Mouse (Mus musculus): ENCODE measurements around the gene Cftr. TPM values are rescaled to one million over a fixed set of nuclear protein-coding genes. Genes with fewer than 3 reads are reported as not detected.
A peak's percentile ranks its signal among the peaks of the same experiment; 100 is the strongest.

Cftr gene
- 0.18 and 0.19 TPM in 2 replicates for polyA plus RNA-seq (2016; fragmentation: Nextera tagmentation; extraction: Ambion mirVana)

DNA sequence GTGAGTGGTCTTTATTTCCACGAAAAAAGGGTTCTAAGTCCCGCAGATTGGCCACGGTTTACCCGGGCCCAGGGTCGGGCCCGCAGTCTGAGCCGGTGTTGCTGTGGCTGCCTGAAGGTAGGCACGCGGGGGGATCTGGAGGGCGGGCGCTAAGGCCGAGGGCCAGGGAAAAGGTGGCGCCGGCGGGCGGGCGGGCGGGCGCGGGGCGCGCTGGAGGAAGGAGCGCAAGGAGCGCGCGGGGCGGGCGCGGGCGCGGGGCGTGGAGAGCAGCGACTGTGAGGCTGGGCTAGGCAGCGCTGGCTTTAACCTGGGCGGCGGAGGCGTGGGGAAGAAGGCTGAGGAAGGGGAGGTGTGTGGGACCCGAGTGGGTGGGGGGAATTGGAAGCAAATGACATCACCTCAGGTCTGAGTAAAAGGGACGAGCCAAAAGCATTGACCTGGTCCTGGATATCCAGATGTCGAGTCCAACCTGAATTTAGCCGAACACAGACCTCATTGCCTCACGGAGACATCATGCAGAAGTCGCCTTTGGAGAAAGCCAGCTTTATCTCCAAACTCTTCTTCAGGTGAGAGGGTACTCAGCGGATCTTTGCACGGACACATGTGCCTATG is at the start of gene Cftr:
Cftr (plus strand) TSS at position 377 of the 612 bp plus-strand sequence.
- no peak within 1 kb of the TSS for H3K27ac ChIP-seq (ENCODE audit: poor library complexity, severe bottlenecking)
- WGBS: under 1% methylated on average over 34 of the region's 45 CpGs
- H3K4me3 ChIP-seq: peak within 1 kb of the TSS; percentile 56
- peak within 1 kb of the TSS; percentile 70 for H3K9ac ChIP-seq
- H3K4me2 ChIP-seq: peak within 1 kb of the TSS; percentile 91
- no peaks in the 10 kb centered on the region for H3K9me3 ChIP-seq (replicated peaks)
- ATAC-seq (ENCODE audit: insufficient number of reproducible peaks, low FRiP score): no peak
- peaks cover 6% of the 10 kb centered on the region; the same call in 1 of the 2 replicates for H3K27me3 ChIP-seq (replicated peaks)
- no peaks in the 10 kb centered on the region for H3K4me1 ChIP-seq (replicated peaks)
- no peaks in the 10 kb centered on the region for H3K36me3 ChIP-seq

DNA sequence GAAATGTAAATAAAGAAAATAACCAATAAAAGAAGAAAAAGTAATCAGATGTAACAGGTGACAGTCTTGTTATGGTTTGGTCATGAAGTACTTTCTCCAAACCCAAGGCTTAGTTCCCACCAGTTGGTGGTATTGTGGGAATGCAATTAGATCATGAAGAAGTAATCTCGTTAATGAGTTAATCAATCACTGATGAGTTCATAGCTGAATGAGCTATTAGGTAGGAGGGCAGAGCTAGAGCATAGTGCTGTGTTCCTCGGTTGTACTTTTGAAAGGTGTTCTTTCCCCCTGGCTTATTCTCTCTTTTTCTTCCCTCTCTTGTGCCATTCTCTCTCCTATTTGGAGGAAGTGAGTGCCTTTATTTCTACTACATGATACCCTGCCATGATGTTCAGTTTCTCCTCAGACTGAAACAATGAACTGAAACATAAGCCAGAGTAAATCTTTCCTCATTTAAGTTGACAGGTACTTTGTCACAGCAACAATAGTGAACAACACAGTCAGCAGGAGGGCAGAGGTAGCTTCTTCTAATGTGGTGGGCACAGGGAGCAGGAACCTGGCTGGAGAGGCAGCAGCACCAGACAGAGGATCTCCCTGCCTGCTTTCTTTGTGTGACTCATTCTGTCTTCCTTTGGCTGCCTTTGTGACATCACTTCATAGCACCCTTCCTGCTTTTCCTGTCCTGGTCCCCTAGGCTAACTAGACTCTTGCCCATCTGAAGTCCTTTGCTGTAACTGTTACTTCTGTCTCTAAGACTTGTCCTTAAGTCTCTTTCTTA is 43.1 kb upstream of the Cftr start:
- no peaks in the 10 kb centered on the region for H3K9me3 ChIP-seq (replicated peaks)
- no peaks in the 10 kb centered on the region for H3K36me3 ChIP-seq
- H3K9ac ChIP-seq: no peak overlapping the region
- WGBS: 72% methylated on average over 2 of the region's 2 CpGs
- no peaks in the 10 kb centered on the region for H3K4me1 ChIP-seq (replicated peaks)
- no peak overlapping the region for H3K27ac ChIP-seq (ENCODE audit: poor library complexity, severe bottlenecking)
- H3K4me2 ChIP-seq: no peak overlapping the region
- no peak for ATAC-seq (ENCODE audit: insufficient number of reproducible peaks, low FRiP score)
- H3K4me3 ChIP-seq: no peak overlapping the region
- no peaks in the 10 kb centered on the region for H3K27me3 ChIP-seq (replicated peaks)

DNA sequence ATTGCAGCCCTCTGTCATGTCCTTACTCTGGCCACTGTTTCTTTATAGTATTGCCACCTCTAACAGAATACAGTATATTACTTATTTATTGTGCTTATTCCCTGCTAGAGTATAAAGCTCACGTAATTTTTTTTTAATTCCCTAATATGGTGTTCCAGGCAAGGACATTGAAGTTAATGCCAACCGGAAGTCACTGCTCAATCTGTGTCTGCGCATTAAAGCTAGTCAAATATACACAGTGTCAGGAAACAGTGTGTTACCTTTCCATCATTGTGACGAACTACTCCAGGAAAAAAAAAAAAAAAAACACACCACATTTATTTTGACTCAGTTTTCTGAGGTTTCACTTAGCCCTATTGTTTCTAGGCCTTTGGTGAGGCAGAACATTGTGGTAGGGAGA is 42.4 kb upstream of the Cftr start:
- Histone ChIP-seq H3K4me1 (replicated peaks) (no peaks in the 10 kb centered on the region), H3K27ac (ENCODE audit: poor library complexity, severe bottlenecking) (no peak overlapping the region), H3K36me3 (no peaks in the 10 kb centered on the region), H3K9me3 (replicated peaks) (no peaks in the 10 kb centered on the region), H3K4me2 (no peak overlapping the region), H3K27me3 (replicated peaks) (no peaks in the 10 kb centered on the region), H3K4me3 (no peak overlapping the region), H3K9ac (no peak overlapping the region)
- no peak for ATAC-seq (ENCODE audit: insufficient number of reproducible peaks, low FRiP score)
- WGBS: 73% methylated on average over 4 of the region's 4 CpGs

DNA sequence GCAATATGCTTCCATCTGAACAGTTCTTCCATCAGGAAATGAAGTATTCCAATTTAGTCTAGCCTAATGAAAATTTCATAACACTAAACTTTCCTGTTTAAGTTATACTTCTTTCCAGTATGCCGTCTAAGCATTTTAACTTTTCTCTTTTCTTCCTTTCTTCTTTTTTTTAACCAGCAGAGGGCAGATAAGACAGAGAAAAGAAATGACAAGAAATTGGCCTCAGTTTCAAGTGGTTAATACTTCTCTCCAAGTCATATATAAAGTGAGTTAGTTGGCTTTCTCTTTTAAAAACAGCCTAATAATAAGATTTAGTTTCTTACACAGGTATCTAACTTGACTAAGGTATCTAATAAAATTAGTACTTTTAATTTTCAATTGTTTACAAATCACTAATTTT is 35.2 kb upstream of the Cftr start:
- H3K27ac ChIP-seq (ENCODE audit: poor library complexity, severe bottlenecking): no peak overlapping the region
- H3K27me3 ChIP-seq (replicated peaks): no peaks in the 10 kb centered on the region
- H3K4me3 ChIP-seq: no peak overlapping the region
- no peaks in the 10 kb centered on the region for H3K9me3 ChIP-seq (replicated peaks)
- no peak overlapping the region for H3K9ac ChIP-seq
- no peaks in the 10 kb centered on the region for H3K4me1 ChIP-seq (replicated peaks)
- ATAC-seq (ENCODE audit: insufficient number of reproducible peaks, low FRiP score): no peak
- H3K4me2 ChIP-seq: no peak overlapping the region
- no peaks in the 10 kb centered on the region for H3K36me3 ChIP-seq
- WGBS: 45% methylated on average over 1 of the region's 1 CpGs

DNA sequence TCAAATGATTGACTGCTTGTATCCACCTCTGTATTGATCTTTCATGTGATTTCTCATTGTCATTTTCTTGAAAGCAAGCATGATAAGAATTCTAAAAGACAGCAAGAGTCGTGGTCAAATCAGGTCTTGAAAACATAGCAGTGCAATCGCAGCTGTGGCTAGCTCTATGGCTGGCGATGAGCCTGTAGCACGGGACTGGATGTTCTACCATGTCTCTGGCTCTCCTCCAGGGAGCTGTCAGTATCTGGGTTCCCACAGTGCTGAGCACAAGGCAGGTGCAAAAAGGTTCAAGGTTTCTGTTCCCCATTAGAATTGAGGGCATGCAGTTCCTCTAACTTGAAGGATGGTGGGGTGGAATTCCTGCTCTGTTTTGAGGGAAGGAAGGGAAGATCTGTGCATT is 17.5 kb upstream of the Cftr start:
- Histone ChIP-seq H3K27me3 (replicated peaks) (no peaks in the 10 kb centered on the region), H3K4me3 (no peak overlapping the region), H3K27ac (ENCODE audit: poor library complexity, severe bottlenecking) (no peak overlapping the region), H3K9me3 (replicated peaks) (no peaks in the 10 kb centered on the region), H3K36me3 (no peaks in the 10 kb centered on the region), H3K4me2 (no peak overlapping the region), H3K4me1 (replicated peaks) (no peaks in the 10 kb centered on the region), H3K9ac (no peak overlapping the region)
- 54% methylated on average over 4 of the region's 4 CpGs for WGBS
- no peak for ATAC-seq (ENCODE audit: insufficient number of reproducible peaks, low FRiP score)

DNA sequence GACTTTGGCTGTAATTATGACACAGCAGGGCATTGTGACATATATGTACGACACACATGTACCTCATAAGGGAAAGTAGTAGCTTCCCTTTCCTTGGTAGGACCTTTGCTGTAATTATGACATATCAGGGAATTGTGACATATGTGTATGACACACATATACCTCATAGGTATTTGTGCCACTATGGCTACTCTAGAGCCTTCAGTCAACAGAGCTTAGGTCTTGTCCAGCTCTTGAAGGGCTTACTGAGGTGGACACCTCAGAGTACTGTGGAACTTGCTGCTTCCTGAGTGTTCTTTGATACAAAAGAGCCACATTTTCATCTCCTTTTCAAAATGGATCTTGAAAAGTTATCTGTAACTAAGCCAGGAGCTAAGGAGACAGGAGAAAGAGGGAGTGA is 869 bp upstream of the Cftr start:
- 79% methylated on average over 1 of the region's 1 CpGs for WGBS
- H3K4me3 ChIP-seq: no peak overlapping the region
- no peaks in the 10 kb centered on the region for H3K4me1 ChIP-seq (replicated peaks)
- H3K27ac ChIP-seq (ENCODE audit: poor library complexity, severe bottlenecking): no peak overlapping the region
- no peak overlapping the region for H3K9ac ChIP-seq
- H3K9me3 ChIP-seq (replicated peaks): no peaks in the 10 kb centered on the region
- no peak for ATAC-seq (ENCODE audit: insufficient number of reproducible peaks, low FRiP score)
- H3K4me2 ChIP-seq: no peak overlapping the region
- peaks cover 6% of the 10 kb centered on the region; the same call in 1 of the 2 replicates for H3K27me3 ChIP-seq (replicated peaks)
- H3K36me3 ChIP-seq: no peaks in the 10 kb centered on the region

DNA sequence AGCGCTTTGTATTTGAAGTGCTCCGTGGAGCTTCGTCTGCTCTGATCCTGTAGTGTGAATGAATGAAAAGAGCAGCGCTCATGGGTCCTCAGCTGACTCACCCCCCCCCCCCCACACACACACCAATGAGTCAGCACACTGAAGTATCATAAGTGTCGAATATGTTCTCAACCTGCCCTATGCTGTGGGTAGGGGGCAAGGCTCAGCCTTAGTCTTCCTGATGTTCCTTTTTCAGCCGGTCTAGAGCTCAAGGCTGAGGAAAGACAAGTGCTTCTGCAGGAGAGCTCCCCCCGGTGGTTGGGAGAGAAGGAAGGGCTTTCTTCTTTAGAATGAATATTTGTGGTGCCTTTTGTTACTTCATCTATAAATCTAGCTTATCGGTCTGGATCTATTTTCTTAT is 1.1 kb downstream of the Cftr start:
- Histone ChIP-seq H3K9me3 (replicated peaks) (no peaks in the 10 kb centered on the region), H3K36me3 (no peaks in the 10 kb centered on the region), H3K27me3 (replicated peaks) (peaks cover 6% of the 10 kb centered on the region; the same call in 1 of the 2 replicates), H3K9ac (no peak overlapping the region), H3K4me2 (no peak overlapping the region), H3K4me1 (replicated peaks) (no peaks in the 10 kb centered on the region), H3K27ac (ENCODE audit: poor library complexity, severe bottlenecking) (no peak overlapping the region), H3K4me3 (no peak overlapping the region)
- 57% methylated on average over 8 of the region's 8 CpGs for WGBS
- no peak for ATAC-seq (ENCODE audit: insufficient number of reproducible peaks, low FRiP score)

DNA sequence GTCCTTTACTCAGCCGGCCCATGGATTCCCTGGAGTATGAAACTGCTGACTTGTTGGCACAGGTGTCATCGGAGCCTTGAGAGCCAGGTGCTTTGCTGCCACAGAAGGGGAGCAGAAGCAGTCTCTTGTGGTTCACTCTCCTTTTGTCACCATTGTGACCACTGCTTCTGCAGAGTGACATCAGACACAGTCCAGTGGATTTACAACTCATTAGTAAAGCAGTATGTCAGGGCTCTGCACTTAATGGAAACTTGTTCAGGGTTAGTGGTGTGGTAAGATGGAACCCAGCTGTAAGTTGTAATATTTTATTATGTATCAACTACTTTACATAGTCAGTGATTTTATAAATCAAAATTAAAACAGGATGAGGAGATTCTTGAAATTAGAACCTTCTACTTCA is 7.0 kb downstream of the Cftr start:
- 78% methylated on average over 2 of the region's 2 CpGs for WGBS

DNA sequence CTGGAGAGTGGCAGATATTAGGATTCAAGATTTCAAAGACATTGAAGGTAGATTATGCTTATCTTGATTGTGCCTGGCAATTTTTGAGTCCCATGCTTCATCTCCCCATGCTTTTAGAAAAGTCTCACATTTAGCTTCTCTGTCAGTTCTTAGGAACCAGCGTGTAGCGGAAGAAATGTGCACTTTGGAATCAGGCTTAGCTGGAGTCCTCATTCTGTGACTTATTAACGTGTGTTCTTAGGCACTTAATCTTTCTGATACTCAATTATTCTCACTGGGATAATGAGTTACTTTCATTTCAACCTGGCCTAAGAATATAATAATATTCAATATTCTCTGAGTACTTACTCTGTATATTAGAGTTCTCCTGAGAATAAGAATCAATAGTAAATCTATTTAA is 10.2 kb downstream of the Cftr start:
- Histone ChIP-seq H3K9ac (no peak overlapping the region), H3K9me3 (replicated peaks) (no peaks in the 10 kb centered on the region), H3K4me3 (no peak overlapping the region), H3K27me3 (replicated peaks) (no peaks in the 10 kb centered on the region), H3K36me3 (no peaks in the 10 kb centered on the region), H3K4me2 (no peak overlapping the region), H3K4me1 (replicated peaks) (no peaks in the 10 kb centered on the region), H3K27ac (ENCODE audit: poor library complexity, severe bottlenecking) (no peak overlapping the region)
- 76% methylated on average over 3 of the region's 3 CpGs for WGBS
- no peak for ATAC-seq (ENCODE audit: insufficient number of reproducible peaks, low FRiP score)

More for the DNA sequence above, 7.0 kb downstream of the Cftr start:
- Histone ChIP-seq H3K9ac (no peak overlapping the region), H3K9me3 (replicated peaks) (no peaks in the 10 kb centered on the region), H3K4me3 (no peak overlapping the region), H3K36me3 (no peaks in the 10 kb centered on the region), H3K4me1 (replicated peaks) (no peaks in the 10 kb centered on the region), H3K4me2 (no peak overlapping the region), H3K27ac (ENCODE audit: poor library complexity, severe bottlenecking) (no peak overlapping the region), H3K27me3 (replicated peaks) (no peaks in the 10 kb centered on the region)
- no peak for ATAC-seq (ENCODE audit: insufficient number of reproducible peaks, low FRiP score)

DNA sequence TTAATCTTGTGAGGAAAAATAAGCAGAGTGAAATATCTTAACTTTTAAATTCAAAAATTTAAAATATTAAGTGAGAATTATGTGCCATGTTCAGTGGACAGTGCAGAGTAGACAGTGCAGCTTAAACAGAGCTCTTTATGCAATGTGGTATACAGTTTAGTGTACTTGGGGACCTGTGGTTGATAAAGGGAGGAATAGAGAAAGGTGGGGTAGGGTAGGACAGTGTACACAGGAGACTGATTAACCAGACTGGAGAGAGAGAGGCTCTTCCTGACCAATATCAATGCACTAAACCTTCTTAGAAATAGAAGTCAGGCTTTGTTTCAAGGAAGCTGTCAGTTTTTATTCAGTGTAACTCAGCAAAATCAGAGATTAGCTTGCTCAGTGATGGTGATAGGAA is 12.4 kb downstream of the Cftr start:
- ATAC-seq (ENCODE audit: insufficient number of reproducible peaks, low FRiP score): no peak
- Histone ChIP-seq H3K9me3 (replicated peaks) (no peaks in the 10 kb centered on the region), H3K4me3 (no peak overlapping the region), H3K27ac (ENCODE audit: poor library complexity, severe bottlenecking) (no peak overlapping the region), H3K27me3 (replicated peaks) (no peaks in the 10 kb centered on the region), H3K36me3 (no peaks in the 10 kb centered on the region), H3K4me2 (no peak overlapping the region), H3K9ac (no peak overlapping the region), H3K4me1 (replicated peaks) (no peaks in the 10 kb centered on the region)

DNA sequence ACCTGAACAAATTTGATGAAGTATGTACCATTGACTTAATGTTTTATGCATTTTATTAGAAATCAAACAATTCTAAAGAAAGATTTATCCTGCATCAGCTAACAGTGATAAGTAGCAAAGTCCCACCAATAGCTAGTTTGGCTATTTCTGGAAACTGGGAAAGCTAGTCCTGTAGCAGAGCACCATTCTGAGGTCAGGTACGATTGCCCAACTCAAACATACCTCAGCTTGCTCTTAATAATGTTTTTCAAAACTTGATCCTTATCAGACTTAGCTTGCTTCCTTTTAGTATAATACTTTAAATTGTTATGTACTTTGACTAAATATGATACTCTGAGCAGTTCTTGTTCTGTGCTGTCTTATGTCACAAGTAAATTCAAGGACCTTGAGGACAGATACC is 50.2 kb downstream of the Cftr start:
- no peak overlapping the region for H3K9ac ChIP-seq

More for the DNA sequence above, 50.2 kb downstream of the Cftr start:
- 57% methylated on average over 1 of the region's 1 CpGs for WGBS
- Histone ChIP-seq H3K4me2 (no peak overlapping the region), H3K36me3 (no peaks in the 10 kb centered on the region), H3K9me3 (replicated peaks) (no peaks in the 10 kb centered on the region), H3K27ac (ENCODE audit: poor library complexity, severe bottlenecking) (no peak overlapping the region), H3K4me1 (replicated peaks) (no peaks in the 10 kb centered on the region), H3K27me3 (replicated peaks) (no peaks in the 10 kb centered on the region), H3K4me3 (no peak overlapping the region)
- ATAC-seq (ENCODE audit: insufficient number of reproducible peaks, low FRiP score): no peak

Measured in heart, embryonic 12.5 days (tissue).